Mouse (Mus musculus) liver, postnatal 0 days (tissue): ENCODE measurements at regions not wholly inside any gene's neighbourhood (a gene's known extent, or its start where the extent isn't known, plus 50 kb on each side); places are given as distances from the start of the nearest gene placed in this dataset.

Experiments
- CTCF ChIP-seq: sonication (generic); IDR thresholded peaks from 2 replicates; pipeline ENCODE4 v1.5.1; 2016; ENCODE audit warnings: antibody characterized with exemption, low read depth
- EP300 ChIP-seq: IDR thresholded peaks from 2 replicates; pipeline ENCODE4 v1.6.1; 2016; ENCODE audit warnings: antibody characterized with exemption, low read depth, mild to moderate bottlenecking

DNA sequence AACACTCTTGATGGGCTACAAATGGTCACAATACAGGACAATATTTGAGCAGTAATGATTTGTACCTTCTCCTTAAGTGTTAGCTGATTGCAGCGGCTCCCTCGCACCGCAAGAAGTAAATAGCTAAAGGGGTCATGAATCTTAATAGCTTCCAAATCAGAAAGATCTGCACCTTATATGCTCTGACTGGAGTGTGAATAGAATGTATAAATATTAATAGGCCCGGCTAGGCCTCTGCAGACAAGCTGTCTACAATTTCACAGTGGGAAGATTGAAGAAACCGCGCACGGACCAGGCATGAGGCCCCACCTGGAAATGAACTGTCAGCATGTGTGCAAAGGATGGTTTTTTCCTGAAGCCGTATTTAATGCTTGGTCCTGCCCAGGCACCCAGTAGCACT lies 333.0 kb downstream of the Atp23 start:
- TF ChIP-seq EP300 (no peak), CTCF (no peak)
